Mouse (Mus musculus) monocyte, adult 2 months (primary cell): Measurements from ENCODE around the gene Midn.
"Not testable (repeated sequence)": the region's sequence is repeated elsewhere in the genome, so short reads cannot be mapped to it uniquely, and the experiment has no call there.

ENCODE experiments used
- DNase-seq, 2 experiments: peaks; one replicate each; pipeline ENCODE4 v3.0.0; 2022; ENCODE audit warnings: low spot score in 2 of 2, low read depth in 1 of 2

Midn gene

GRCm38 (mm10) chr10:80157141-80157929, 9.3 kb downstream of the Midn start:
- no peak for DNase-seq

- DNase-seq = peak in 1 of 2 experiments; percentile 57
Observed at GRCm38 (mm10) chr10:80158307-80158986, 10.4 kb downstream of the Midn start.

- no peak for DNase-seq
Observed at GRCm38 (mm10) chr10:80159021-80159560, 11.0 kb downstream of the Midn start.

GRCm38 (mm10) chr10:80159561-80160454, 11.7 kb downstream of the Midn start:
- DNase-seq = peak; percentile 96 to 99

GRCm38 (mm10) chr10:80160455-80161371, 12.6 kb downstream of the Midn start:
- peak in 1 of 2 experiments; percentile 61 for DNase-seq

- no peak for DNase-seq
Observed at GRCm38 (mm10) chr10:80161522-80162242, 13.6 kb downstream of the Midn start.

GRCm38 (mm10) chr10:80162243-80162608, 14.2 kb downstream of the Midn start:
- no peak for DNase-seq

GRCm38 (mm10) chr10:80162716-80163299, 14.7 kb downstream of the Midn start:
- DNase-seq = no peak

GRCm38 (mm10) chr10:80163721-80164120, 15.6 kb downstream of the Midn start:
- no peak for DNase-seq

GRCm38 (mm10) chr10:80164161-80164997, 16.3 kb downstream of the Midn start:
- no peak for DNase-seq

- peak; percentile 95 for DNase-seq
Observed at GRCm38 (mm10) chr10:80164998-80165344, 16.9 kb downstream of the Midn start.

- DNase-seq = no peak
Observed at GRCm38 (mm10) chr10:80165392-80166128, 17.5 kb downstream of the Midn start, which contains the start of gene Cirbp. TSS of gene Cirbp (plus strand) at chr10:80165985.

- not testable (repeated sequence) for DNase-seq
Observed at GRCm38 (mm10) chr10:80166136-80166535, 18.1 kb downstream of the Midn start.

- peak; percentile 96 to 98 for DNase-seq
Observed at GRCm38 (mm10) chr10:80167460-80168037, 19.5 kb downstream of the Midn start.

- DNase-seq = peak; percentile 76 to 88
Observed at GRCm38 (mm10) chr10:80168038-80168661, 20.1 kb downstream of the Midn start.

GRCm38 (mm10) chr10:80169070-80169469, 21.0 kb downstream of the Midn start:
- DNase-seq = no peak

GRCm38 (mm10) chr10:80169651-80170050, 21.6 kb downstream of the Midn start:
- no peak for DNase-seq
